Mouse (Mus musculus): ENCODE measurements at regions not wholly inside any gene's neighbourhood (a gene's known extent, or its start where the extent isn't known, plus 50 kb on each side); places are given as distances from the start of the nearest gene placed in this dataset.

GRCm38 (mm10) chr3:84371842-84372241, 65.2 kb upstream of the Trim2 start:
- H3K4me3 ChIP-seq (ENCODE audit: low read length), result no peak overlapping the region
- H3K9ac ChIP-seq (ENCODE audit: low read depth, low read length), result no peak overlapping the region
- WGBS, result 95% methylated on average over 4 of the region's 4 CpGs
- H3K36me3 ChIP-seq (ENCODE audit: control insufficient read depth, insufficient read depth, low read length), result no peaks in the 10 kb centered on the region
- no peaks in the 10 kb centered on the region for H3K27me3 ChIP-seq (ENCODE audit: control insufficient read depth, insufficient read depth, low read length)
- H3K9me3 ChIP-seq (ENCODE audit: control insufficient read depth, low read length), result no peaks in the 10 kb centered on the region
- no peak overlapping the region for H3K27ac ChIP-seq (ENCODE audit: low read depth, low read length)
- no peak for ATAC-seq (ENCODE audit: low FRiP score, low TSS enrichment)
- no peak overlapping the region for H3K4me2 ChIP-seq (replicated peaks; ENCODE audit: low read depth, low read length)
- H3K4me1 ChIP-seq (ENCODE audit: control insufficient read depth, insufficient read depth, low read length), result 0 out of 2 replicates have a peak, but pooled peaks cover 4% of the 10 kb centered on the region

- ATAC-seq (ENCODE audit: low FRiP score, low TSS enrichment), result no peak
- no peak overlapping the region for H3K4me3 ChIP-seq (ENCODE audit: low read length)
- no peak overlapping the region for H3K9ac ChIP-seq (ENCODE audit: low read depth, low read length)
- no peak overlapping the region for H3K27ac ChIP-seq (ENCODE audit: low read depth, low read length)
- no peak overlapping the region for H3K4me2 ChIP-seq (replicated peaks; ENCODE audit: low read depth, low read length)
- WGBS, result 84% methylated on average over 6 of the region's 6 CpGs
- H3K27me3 ChIP-seq (ENCODE audit: control insufficient read depth, insufficient read depth, low read length), result no peaks in the 10 kb centered on the region
- H3K9me3 ChIP-seq (ENCODE audit: control insufficient read depth, low read length), result no peaks in the 10 kb centered on the region
- H3K36me3 ChIP-seq (ENCODE audit: control insufficient read depth, insufficient read depth, low read length), result no peaks in the 10 kb centered on the region
- H3K4me1 ChIP-seq (ENCODE audit: control insufficient read depth, insufficient read depth, low read length), result no peaks in the 10 kb centered on the region
These were observed 60.6 kb upstream of the Trim2 start for GRCm38 (mm10) chr3:84367145-84367740.

- Histone ChIP-seq H3K9me3 (ENCODE audit: control insufficient read depth, low read length) (no peaks in the 10 kb centered on the region), H3K4me2 (replicated peaks; ENCODE audit: low read depth, low read length) (no peak overlapping the region), H3K4me3 (ENCODE audit: low read length) (no peak overlapping the region), H3K4me1 (ENCODE audit: control insufficient read depth, insufficient read depth, low read length) (no peaks in the 10 kb centered on the region), H3K36me3 (ENCODE audit: control insufficient read depth, insufficient read depth, low read length) (no peaks in the 10 kb centered on the region), H3K9ac (ENCODE audit: low read depth, low read length) (no peak overlapping the region), H3K27ac (ENCODE audit: low read depth, low read length) (no peak overlapping the region), H3K27me3 (ENCODE audit: control insufficient read depth, insufficient read depth, low read length) (no peaks in the 10 kb centered on the region)
- WGBS, result 82% methylated on average over 2 of the region's 2 CpGs
- no peak for ATAC-seq (ENCODE audit: low FRiP score, low TSS enrichment)
These were observed 52.0 kb upstream of the Trim2 start for GRCm38 (mm10) chr3:84358672-84359071.

GRCm38 (mm10) chr3:84356690-84357014, 50.0 kb upstream of the Trim2 start:
- no peak overlapping the region for H3K4me3 ChIP-seq (ENCODE audit: low read length)
- H3K27me3 ChIP-seq (ENCODE audit: control insufficient read depth, insufficient read depth, low read length), result no peaks in the 10 kb centered on the region
- no peak for ATAC-seq (ENCODE audit: low FRiP score, low TSS enrichment)
- H3K9ac ChIP-seq (ENCODE audit: low read depth, low read length), result no peak overlapping the region
- WGBS, result 89% methylated on average over 8 of the region's 8 CpGs
- H3K4me1 ChIP-seq (ENCODE audit: control insufficient read depth, insufficient read depth, low read length), result no peaks in the 10 kb centered on the region
- no peak overlapping the region for H3K27ac ChIP-seq (ENCODE audit: low read depth, low read length)
- H3K4me2 ChIP-seq (replicated peaks; ENCODE audit: low read depth, low read length), result no peak overlapping the region
- H3K36me3 ChIP-seq (ENCODE audit: control insufficient read depth, insufficient read depth, low read length), result no peaks in the 10 kb centered on the region
- no peaks in the 10 kb centered on the region for H3K9me3 ChIP-seq (ENCODE audit: control insufficient read depth, low read length)

All from kidney, embryonic 14.5 days (tissue).